Mouse (Mus musculus) frontal cortex, postnatal 14 days (tissue): ENCODE results near the gene Ubfd1.

ENCODE experiments used
- DNase-seq, 2 experiments: peaks; one replicate each; pipeline ENCODE4 v3.0.0; 2022; ENCODE audit warnings: low spot score in 2 of 2

The Ubfd1 gene

GRCm38 (mm10) chr7:122087195-122087982 lies 20.4 kb downstream of the Ubfd1 start:
- no peak for DNase-seq

- DNase-seq: no peak
Measured at GRCm38 (mm10) chr7:122094564-122095330, 27.8 kb downstream of the Ubfd1 start.

GRCm38 (mm10) chr7:122098009-122098408 lies 31.0 kb downstream of the Ubfd1 start:
- no peak for DNase-seq

GRCm38 (mm10) chr7:122099222-122099621 lies 32.2 kb downstream of the Ubfd1 start:
- no peak for DNase-seq

- peak in 1 of 2 experiments; percentile 29 for DNase-seq
Measured at GRCm38 (mm10) chr7:122101014-122101746, 34.2 kb downstream of the Ubfd1 start.

- DNase-seq: peak; percentile 70 to 76
Measured at GRCm38 (mm10) chr7:122101747-122102244, 34.8 kb downstream of the Ubfd1 start, which contains the start of gene Ndufab1. Gene Ndufab1 (minus strand): TSS chr7:122101886.

- no peak for DNase-seq
Measured at GRCm38 (mm10) chr7:122108206-122108605, 41.2 kb downstream of the Ubfd1 start.

- DNase-seq: no peak
Measured at GRCm38 (mm10) chr7:122123518-122123917, 56.5 kb downstream of the Ubfd1 start.

- no peak for DNase-seq
Measured at GRCm38 (mm10) chr7:122125636-122126035, 58.7 kb downstream of the Ubfd1 start.

GRCm38 (mm10) chr7:122126946-122127345 lies 60.0 kb downstream of the Ubfd1 start:
- no peak for DNase-seq
